ENCODE assay signal across 15 mouse cellular contexts in genomic region chr14:62456239-62456747, GRCm38 (mm10). TPM values are rescaled to one million over a fixed set of nuclear protein-coding genes. Genes with fewer than 3 reads are reported as not detected.
A peak's percentile ranks its signal among the peaks of the same experiment; 100 is the strongest.
DNase-seq lines count a peak whose midpoint lies in the region; ATAC-seq and TF ChIP-seq lines count a peak whose summit lies in the region.
"Had no signal": no experiment of that assay in that cellular context is flagged by ENCODE, and none has a peak within 500 bp of the region (broad histone marks: within the 10 kb centered on the region; RNA-seq: fewer than 3 reads in every experiment).

TSS of gene Gucy1b2 (minus strand) at chr14:62456289.

- no peaks in the 10 kb centered on the region for H3K79me2 ChIP-seq in myocyte (ENCODE audit: control insufficient read depth, insufficient read depth)

- H3K9ac ChIP-seq in heart, embryonic 14.5 days (ENCODE audit: low read length): peak within 1 kb of the TSS; percentile 34; the same call in 1 of the 2 replicates
- H3K9ac ChIP-seq in lung, embryonic 15.5 days: no peak within 1 kb of the TSS
- peak within 1 kb of the TSS; percentile 31; the same call in 1 of the 2 replicates for H3K9ac ChIP-seq in forebrain, embryonic 16.5 days (replicated peaks; ENCODE audit: low read depth, low read length)
- H3K9ac ChIP-seq: embryonic facial prominence, embryonic 12.5 days; stomach, embryonic 15.5 days had no signal

- H3K4me2 ChIP-seq in heart, embryonic 14.5 days (ENCODE audit: low read length): peak within 1 kb of the TSS; percentile 55
- no peak within 1 kb of the TSS; the same call in 1 of the 2 replicates for H3K4me2 ChIP-seq in lung, embryonic 15.5 days
- H3K4me2 ChIP-seq in forebrain, embryonic 16.5 days (ENCODE audit: low read length): peak within 1 kb of the TSS; percentile 48
- peak within 1 kb of the TSS; percentile 51 for H3K4me2 ChIP-seq in myocyte (ENCODE audit: low read depth)
- H3K4me2 ChIP-seq: embryonic facial prominence, embryonic 12.5 days had no signal

- H3K27me3 ChIP-seq in heart, embryonic 14.5 days (ENCODE audit: control insufficient read depth, insufficient read depth, low read length): no peaks in the 10 kb centered on the region
- H3K27me3 ChIP-seq in heart, embryonic 10.5 days (ENCODE audit: insufficient read depth, poor library complexity, severe bottlenecking): peaks cover 5% of the 10 kb centered on the region; the same call in 1 of the 2 replicates
- H3K27me3 ChIP-seq in lung, embryonic 15.5 days: no peaks in the 10 kb centered on the region
- no peaks in the 10 kb centered on the region for H3K27me3 ChIP-seq in forebrain, embryonic 16.5 days (replicated peaks; ENCODE audit: control insufficient read depth, insufficient read depth, low read length)
- H3K27me3 ChIP-seq in myocyte (ENCODE audit: control insufficient read depth, insufficient read depth, insufficient read length): peaks cover 6% of the 10 kb centered on the region
- H3K27me3 ChIP-seq: embryonic facial prominence, embryonic 12.5 days; stomach, embryonic 15.5 days had no signal

- no peak for ATAC-seq in heart, embryonic 14.5 days (ENCODE audit: insufficient number of reproducible peaks, insufficient read depth, low FRiP score, low read depth)
- no peak for ATAC-seq in lung, embryonic 15.5 days (ENCODE audit: borderline replicate concordance, extremely low read depth, low FRiP score, low TSS enrichment)
- ATAC-seq in forebrain, embryonic 16.5 days: no peak

- TF ChIP-seq POLR2A in myocyte (IDR thresholded peaks at IDR 0.05; ENCODE audit: insufficient read length, low read depth): no peak

- no peak within 1 kb of the TSS for H3ac ChIP-seq in myocyte (ENCODE audit: control insufficient read depth, insufficient read length)

- no peak within 1 kb of the TSS for H3K4me3 ChIP-seq in heart, embryonic 14.5 days (ENCODE audit: control insufficient read depth in 1 of 2, insufficient read depth in 1 of 2, low read depth in 1 of 2, low read length in 2 of 2)
- H3K4me3 ChIP-seq in heart, embryonic 10.5 days: no peak within 1 kb of the TSS
- no peak within 1 kb of the TSS for H3K4me3 ChIP-seq in lung, embryonic 15.5 days
- H3K4me3 ChIP-seq in forebrain, embryonic 16.5 days (replicated peaks; ENCODE audit: low read length): peak within 1 kb of the TSS; percentile 25
- H3K4me3 ChIP-seq in myocyte: no peak within 1 kb of the TSS
- H3K4me3 ChIP-seq: embryonic facial prominence, embryonic 12.5 days; stomach, embryonic 15.5 days had no signal

- H3K36me3 ChIP-seq in heart, embryonic 14.5 days (ENCODE audit: control insufficient read depth, insufficient read depth, low read length): no peaks in the 10 kb centered on the region
- no peaks in the 10 kb centered on the region for H3K36me3 ChIP-seq in heart, embryonic 10.5 days
- H3K36me3 ChIP-seq in lung, embryonic 15.5 days: no peaks in the 10 kb centered on the region
- no peaks in the 10 kb centered on the region for H3K36me3 ChIP-seq in forebrain, embryonic 16.5 days (ENCODE audit: control insufficient read depth, insufficient read depth)
- H3K36me3 ChIP-seq in myocyte (ENCODE audit: control insufficient read depth, insufficient read depth): no peaks in the 10 kb centered on the region
- H3K36me3 ChIP-seq: embryonic facial prominence, embryonic 12.5 days; stomach, embryonic 15.5 days had no signal

- H3K4me1 ChIP-seq in heart, embryonic 14.5 days (ENCODE audit: control insufficient read depth in 2 of 2, insufficient read depth in 2 of 2, low read length in 2 of 2): peaks cover 8 to 11% of the 10 kb centered on the region in 2 experiments
- H3K4me1 ChIP-seq in heart, embryonic 10.5 days: peaks cover 15% of the 10 kb centered on the region; the same call in 1 of the 2 replicates
- H3K4me1 ChIP-seq in lung, embryonic 15.5 days: peaks cover 25% of the 10 kb centered on the region
- peaks cover 36% of the 10 kb centered on the region for H3K4me1 ChIP-seq in forebrain, embryonic 16.5 days (replicated peaks; ENCODE audit: control insufficient read depth, insufficient read depth, low read length)
- H3K4me1 ChIP-seq: embryonic facial prominence, embryonic 12.5 days; stomach, embryonic 15.5 days had no signal

- H3K9me3 ChIP-seq in heart, embryonic 14.5 days (ENCODE audit: control insufficient read depth, low read length): no peaks in the 10 kb centered on the region
- H3K9me3 ChIP-seq in heart, embryonic 10.5 days: no peaks in the 10 kb centered on the region
- H3K9me3 ChIP-seq in lung, embryonic 15.5 days: no peaks in the 10 kb centered on the region
- H3K9me3 ChIP-seq in forebrain, embryonic 16.5 days (ENCODE audit: control insufficient read depth, low read length): no peaks in the 10 kb centered on the region
- H3K9me3 ChIP-seq: embryonic facial prominence, embryonic 12.5 days; stomach, embryonic 15.5 days had no signal

- WGBS in heart, embryonic 14.5 days: 30% methylated on average over 9 of the region's 9 CpGs
- WGBS in heart, embryonic 10.5 days: 50% methylated on average over 9 of the region's 9 CpGs
- 44% methylated on average over 9 of the region's 9 CpGs for WGBS in lung, embryonic 15.5 days
- 34% methylated on average over 9 of the region's 9 CpGs for WGBS in forebrain, embryonic 16.5 days

- DNase-seq in heart, embryonic 10.5 days (ENCODE audit: low spot score): no peak
- no peak for DNase-seq in lung, adult 18-20 months
- DNase-seq in gastrocnemius, adult 18-20 months (ENCODE audit: low spot score): no peak
- no peak for DNase-seq in spleen, postnatal 14 days (ENCODE audit: low spot score in 2 of 2)
- DNase-seq: adrenal gland, postnatal 25 days; cerebellum, adult 11-12 months; kidney, adult 2 months; right cerebral cortex, adult 18-20 months had no signal

- H3K27ac ChIP-seq in heart, embryonic 14.5 days (replicated peaks in 1 of 2; ENCODE audit: control insufficient read depth in 1 of 2, insufficient read depth in 1 of 2, low read depth in 2 of 2, low read length in 2 of 2): peak within 1 kb of the TSS in 1 of 2 experiments; percentile 19; a peak in 1 of 4 replicates
- no peak within 1 kb of the TSS for H3K27ac ChIP-seq in heart, embryonic 10.5 days
- peak within 1 kb of the TSS; percentile 74 for H3K27ac ChIP-seq in lung, embryonic 15.5 days
- H3K27ac ChIP-seq in forebrain, embryonic 16.5 days (ENCODE audit: low read length): peak within 1 kb of the TSS; percentile 95
- H3K27ac ChIP-seq: embryonic facial prominence, embryonic 12.5 days had no signal

TF ChIP-seq in myocyte, 11 proteins besides CTCF, POLR2A, EP300 and RAD21:
- TF ChIP-seq MAX (IDR thresholded peaks at IDR 0.05; ENCODE audit: low read depth) (no peak), POLR2AphosphoS2 (IDR thresholded peaks at IDR 0.05; ENCODE audit: insufficient read length, low read depth) (no peak), E2F4 (IDR thresholded peaks at IDR 0.05; ENCODE audit: insufficient read depth) (no peak), REST (IDR thresholded peaks at IDR 0.05; ENCODE audit: insufficient read depth, insufficient read length) (no peak), TCF3 (IDR thresholded peaks at IDR 0.05; ENCODE audit: insufficient read length, low read depth) (no peak), CEBPB (IDR thresholded peaks at IDR 0.05; ENCODE audit: insufficient read depth, poor library complexity, severe bottlenecking) (no peak), MYOG (IDR thresholded peaks at IDR 0.05; ENCODE audit: control insufficient read depth in 1 of 3, insufficient read depth in 1 of 3, insufficient read length in 2 of 3, low read depth in 2 of 3) (no peak), USF1 (IDR thresholded peaks at IDR 0.05; ENCODE audit: low read depth) (no peak), MYOD1 (IDR thresholded peaks at IDR 0.05; ENCODE audit: control insufficient read depth in 1 of 3, insufficient read length in 2 of 3, low read depth in 2 of 3) (no peak), SRF (IDR thresholded peaks at IDR 0.05; ENCODE audit: control insufficient read depth, insufficient read length, low read depth) (no peak), TCF12 (IDR thresholded peaks at IDR 0.05; ENCODE audit: insufficient read depth, poor library complexity, severe bottlenecking) (no peak)

RNA-seq across cellular contexts. Expression of gene Gucy1b2, which starts in this region (rescaled TPM):
- polyA plus RNA-seq in heart, embryonic 14.5 days (2014; fragmentation: Nextera tagmentation; extraction: Ambion mirVana): 0.08 and 0.20 TPM in 2 replicates
- 0.05 and 0.15 TPM in 2 replicates for polyA plus RNA-seq in heart, embryonic 10.5 days (2016; fragmentation: Nextera tagmentation; extraction: Ambion mirVana)
- polyA plus RNA-seq in lung, embryonic 15.5 days (2015; fragmentation: Nextera tagmentation; extraction: Ambion mirVana): 0.33 and 0.57 TPM in 2 replicates
- 2.7 and 2.9 TPM in 2 replicates for polyA plus RNA-seq in forebrain, embryonic 16.5 days (2015; fragmentation: Nextera tagmentation; extraction: Ambion mirVana)
- polyA plus RNA-seq in myocyte (2012; fragmentation: generic; extraction: Trizol): not detected
- not detected for total RNA-seq in gastrocnemius, adult 18-20 months (2021)
- total RNA-seq: liver, adult 2 months had no signal
- polyA plus RNA-seq: liver, adult 2 months had no signal
